Mouse (Mus musculus) neural tube, embryonic 14.5 days (tissue): ENCODE measurements at regions not wholly inside any gene's neighbourhood (a gene's known extent, or its start where the extent isn't known, plus 50 kb on each side); places are given as distances from the start of the nearest gene placed in this dataset.

ENCODE experiments used
- ATAC-seq: fragments of 200-750 bp; cut with Nextera tagmentation; 2 replicates; pipeline ENCODE4 v1.8.0; 2017; ENCODE audit warnings: low read depth, mild to moderate bottlenecking, moderate TSS enrichment, moderate library complexity
- H3K27ac ChIP-seq: fragments of 300-500 bp; sonication (generic); 2 replicates; pipeline ENCODE4 v1.5.1; 2014; ENCODE audit warnings: low read depth, mild to moderate bottlenecking, control low read depth, low read length, moderate library complexity, mixed read lengths
- H3K27me3 ChIP-seq: fragments of 300-500 bp; sonication (generic); 2 replicates; pipeline ENCODE4 v1.6.1; 2014; ENCODE audit warnings: low read length; ENCODE audit not compliant: control insufficient read depth, insufficient read depth
- H3K36me3 ChIP-seq: fragments of 300-500 bp; sonication (generic); 2 replicates; pipeline ENCODE4 v1.6.1; 2014; ENCODE audit warnings: low read length, mixed read lengths; ENCODE audit not compliant: control insufficient read depth, insufficient read depth
- H3K4me1 ChIP-seq: fragments of 300-500 bp; sonication (generic); 2 replicates; pipeline ENCODE4 v1.6.1; 2014; ENCODE audit warnings: low read length; ENCODE audit not compliant: control insufficient read depth, insufficient read depth
- H3K4me2 ChIP-seq: fragments of 300-500 bp; sonication (generic); 2 replicates; pipeline ENCODE4 v1.6.1; 2014; ENCODE audit warnings: mild to moderate bottlenecking, low read depth, low read length, control low read depth
- H3K4me3 ChIP-seq: fragments of 300-500 bp; sonication (generic); 2 replicates; pipeline ENCODE4 v1.5.1; 2014; ENCODE audit warnings: low read depth, low read length, control low read depth, mixed read lengths
- H3K9ac ChIP-seq: fragments of 300-500 bp; sonication (generic); replicated peaks from 2 replicates; pipeline ENCODE4 v1.6.1; 2014; ENCODE audit warnings: low read depth, mild to moderate bottlenecking, control low read depth, low read length, mixed read lengths
- H3K9me3 ChIP-seq: fragments of 300-500 bp; sonication (generic); 2 replicates; pipeline ENCODE4 v1.6.1; 2016; ENCODE audit warnings: low read length; ENCODE audit not compliant: control insufficient read depth
- WGBS: fragments of 180-500 bp; shearing (Covaris S2); extraction: QIAGEN DNeasy Blood & Tissue Kit; methylation state at CpG from one replicate; pipeline ENCODE4 v1.1.7; 2014; 5-methylcytosine and 5-hydroxymethylcytosine counted together

GRCm38 (mm10) chr9:52775232-52775631, 95.7 kb upstream of the AI593442 start:
- Histone ChIP-seq H3K9ac (no peak overlapping the region), H3K9me3 (no peaks in the 10 kb centered on the region), H3K4me3 (no peak overlapping the region), H3K36me3 (no peaks in the 10 kb centered on the region), H3K27me3 (no peaks in the 10 kb centered on the region), H3K4me2 (no peak overlapping the region), H3K27ac (no peak overlapping the region), H3K4me1 (no peaks in the 10 kb centered on the region)
- ATAC-seq, result no peak
- WGBS, result 97% methylated on average over 1 of the region's 1 CpGs

- no peaks in the 10 kb centered on the region for H3K4me1 ChIP-seq
- H3K4me2 ChIP-seq, result no peak overlapping the region
- H3K4me3 ChIP-seq, result no peak overlapping the region
- no peaks in the 10 kb centered on the region for H3K9me3 ChIP-seq
- no peak for ATAC-seq
- no peak overlapping the region for H3K9ac ChIP-seq
- 69% methylated on average over 5 of the region's 5 CpGs for WGBS
- no peak overlapping the region for H3K27ac ChIP-seq
- H3K36me3 ChIP-seq, result no peaks in the 10 kb centered on the region
- H3K27me3 ChIP-seq, result no peaks in the 10 kb centered on the region
Observed at GRCm38 (mm10) chr9:52768056-52768455, 88.5 kb upstream of the AI593442 start.

- H3K4me3 ChIP-seq, result no peak overlapping the region
- no peaks in the 10 kb centered on the region for H3K4me1 ChIP-seq
- H3K27me3 ChIP-seq, result no peaks in the 10 kb centered on the region
- ATAC-seq, result no peak
- H3K9ac ChIP-seq, result no peak overlapping the region
- no peak overlapping the region for H3K27ac ChIP-seq
- H3K4me2 ChIP-seq, result no peak overlapping the region
- no peaks in the 10 kb centered on the region for H3K9me3 ChIP-seq
- no peaks in the 10 kb centered on the region for H3K36me3 ChIP-seq
- WGBS, result 41% methylated on average over 5 of the region's 5 CpGs
Observed at GRCm38 (mm10) chr9:52765809-52766208, 86.2 kb upstream of the AI593442 start.

- no peak overlapping the region for H3K4me2 ChIP-seq
- no peaks in the 10 kb centered on the region for H3K36me3 ChIP-seq
- no peak for ATAC-seq
- no peak overlapping the region for H3K27ac ChIP-seq
- no peaks in the 10 kb centered on the region for H3K27me3 ChIP-seq
- H3K4me1 ChIP-seq, result no peaks in the 10 kb centered on the region
- no peak overlapping the region for H3K4me3 ChIP-seq
- WGBS, result 85% methylated on average over 6 of the region's 6 CpGs
- no peaks in the 10 kb centered on the region for H3K9me3 ChIP-seq
- H3K9ac ChIP-seq, result no peak overlapping the region
Observed at GRCm38 (mm10) chr9:52762836-52763235, 83.3 kb upstream of the AI593442 start.

DNA sequence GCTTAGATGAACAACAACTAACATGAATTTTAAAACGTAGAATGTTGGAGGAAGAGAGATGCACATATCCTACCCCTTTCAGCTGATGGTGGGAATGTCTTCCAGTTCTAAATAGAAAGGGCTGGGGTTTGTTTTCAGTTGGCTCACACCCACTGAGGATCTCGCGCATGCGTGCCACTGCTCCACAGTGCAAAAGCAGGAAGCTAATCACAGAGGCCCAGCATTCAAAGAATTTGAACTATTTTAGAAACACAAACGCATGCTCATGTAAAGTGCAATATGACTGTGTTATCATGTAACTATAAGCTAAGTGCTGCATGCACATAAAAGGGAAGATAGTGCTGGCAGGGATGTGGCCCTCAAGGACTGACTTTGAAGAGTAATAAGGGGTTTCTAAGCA, 81.7 kb upstream of the AI593442 start:
- Histone ChIP-seq H3K4me1 (no peaks in the 10 kb centered on the region), H3K9ac (no peak overlapping the region), H3K27me3 (no peaks in the 10 kb centered on the region), H3K36me3 (no peaks in the 10 kb centered on the region), H3K9me3 (no peaks in the 10 kb centered on the region), H3K4me3 (no peak overlapping the region), H3K27ac (no peak overlapping the region), H3K4me2 (no peak overlapping the region)
- no peak for ATAC-seq
- 89% methylated on average over 5 of the region's 5 CpGs for WGBS

- Histone ChIP-seq H3K27me3 (no peaks in the 10 kb centered on the region), H3K27ac (no peak overlapping the region), H3K9me3 (no peaks in the 10 kb centered on the region), H3K4me1 (no peaks in the 10 kb centered on the region), H3K4me2 (no peak overlapping the region), H3K4me3 (no peak overlapping the region), H3K36me3 (no peaks in the 10 kb centered on the region), H3K9ac (no peak overlapping the region)
- 89% methylated on average over 3 of the region's 3 CpGs for WGBS
- ATAC-seq, result no peak
Observed at GRCm38 (mm10) chr9:52748366-52748765, 68.8 kb upstream of the AI593442 start.

- ATAC-seq, result no peak
- H3K27me3 ChIP-seq, result no peaks in the 10 kb centered on the region
- H3K9me3 ChIP-seq, result no peaks in the 10 kb centered on the region
- no peak overlapping the region for H3K27ac ChIP-seq
- 93% methylated on average over 5 of the region's 5 CpGs for WGBS
- no peaks in the 10 kb centered on the region for H3K36me3 ChIP-seq
- no peak overlapping the region for H3K4me3 ChIP-seq
- H3K9ac ChIP-seq, result no peak overlapping the region
- H3K4me2 ChIP-seq, result no peak overlapping the region
- no peaks in the 10 kb centered on the region for H3K4me1 ChIP-seq
Observed at GRCm38 (mm10) chr9:52738560-52739100, 59.0 kb upstream of the AI593442 start.
